Comparison of ENCODE assay signal across 14 mouse cellular contexts in genomic region chr10:91430281-91430680, GRCm38 (mm10).
DNase-seq lines count a peak whose midpoint lies in the region; ATAC-seq and TF ChIP-seq lines count a peak whose summit lies in the region.
"Had no signal": no experiment of that assay in that cellular context is flagged by ENCODE, and none has a peak within 500 bp of the region (broad histone marks: within the 10 kb centered on the region; RNA-seq: fewer than 3 reads in every experiment).

No protein-coding gene starts in this region.

- no peak for DNase-seq in gastrocnemius, adult 2 months
- DNase-seq in gastrocnemius, postnatal 14 days, result no peak
- peak; percentile 22 to 37 for DNase-seq in layer of hippocampus, adult 18-20 months (ENCODE audit: low spot score in 2 of 2)
- no peak for DNase-seq in layer of hippocampus, adult 9-10 months (ENCODE audit: low spot score)
- peak; percentile 20 to 27 for DNase-seq in right cerebral cortex, adult 2 months (ENCODE audit: low spot score in 2 of 2)
- DNase-seq in right cerebral cortex, postnatal 10 days (ENCODE audit: low spot score in 2 of 2), result no peak
- DNase-seq in ovary, postnatal 14 days (ENCODE audit: low spot score), result no peak
- DNase-seq in hindbrain, embryonic 11.5 days (ENCODE audit: low spot score), result no peak
- DNase-seq: cerebellum, adult 2 months; gastrocnemius, postnatal 25 days; right cerebral cortex, postnatal 25 days had no signal

- WGBS in hindbrain, embryonic 11.5 days, result 68% methylated on average over 5 of the region's 5 CpGs

- no peaks in the 10 kb centered on the region for H3K27me3 ChIP-seq in hindbrain, embryonic 11.5 days (ENCODE audit: control insufficient read depth, insufficient read depth, low read length)
- H3K27me3 ChIP-seq: hindbrain, embryonic 13.5 days; neural tube, embryonic 15.5 days had no signal

- H3K9ac ChIP-seq in hindbrain, embryonic 11.5 days (ENCODE audit: low read depth, low read length), result no peak overlapping the region
- H3K9ac ChIP-seq: hindbrain, embryonic 13.5 days; liver, embryonic 14.5 days; neural tube, embryonic 15.5 days had no signal

- H3K4me1 ChIP-seq in hindbrain, embryonic 11.5 days (replicated peaks; ENCODE audit: control insufficient read depth, insufficient read depth, low read length), result no peaks in the 10 kb centered on the region

- intact Hi-C loops in gastrocnemius, adult 2 months (cut with DNase I), result no loop called here
- intact Hi-C loops in gastrocnemius, postnatal 14 days (cut with DNase I; ENCODE audit: low total_unique reads), result no loop called here

- peak overlapping the region; percentile 41 for H3K4me3 ChIP-seq in gastrocnemius, adult 2 months
- no peak overlapping the region for H3K4me3 ChIP-seq in hindbrain, embryonic 11.5 days (ENCODE audit: low read depth, low read length)
- H3K4me3 ChIP-seq: hindbrain, embryonic 13.5 days; neural tube, embryonic 15.5 days had no signal

- no peak for ATAC-seq in hindbrain, embryonic 11.5 days (ENCODE audit: low FRiP score)

- TF ChIP-seq CTCF in gastrocnemius, adult 2 months (IDR thresholded peaks at IDR 0.05), result no peak

- H3K36me3 ChIP-seq in hindbrain, embryonic 11.5 days (ENCODE audit: control insufficient read depth, insufficient read depth, low read length), result no peaks in the 10 kb centered on the region
- H3K36me3 ChIP-seq: hindbrain, embryonic 13.5 days; neural tube, embryonic 15.5 days had no signal

- H3K4me2 ChIP-seq in hindbrain, embryonic 11.5 days (replicated peaks; ENCODE audit: low read depth, low read length), result no peak overlapping the region
- H3K4me2 ChIP-seq: hindbrain, embryonic 13.5 days; neural tube, embryonic 15.5 days had no signal

- peak overlapping the region; percentile 16 for H3K27ac ChIP-seq in gastrocnemius, adult 2 months
- no peak overlapping the region for H3K27ac ChIP-seq in hindbrain, embryonic 11.5 days (ENCODE audit: low read depth, low read length)
- H3K27ac ChIP-seq: hindbrain, embryonic 13.5 days; liver, embryonic 14.5 days; neural tube, embryonic 15.5 days had no signal

- H3K9me3 ChIP-seq in hindbrain, embryonic 11.5 days (ENCODE audit: control insufficient read depth, low read length), result no peaks in the 10 kb centered on the region
- H3K9me3 ChIP-seq: hindbrain, embryonic 13.5 days; neural tube, embryonic 15.5 days had no signal

Comparison
In these comparisons a context has a peak if more than half of its experiments do, and no peak if none do; other contexts are left out.
1. DNase-seq: peak in layer of hippocampus, adult 18-20 months (2 of 2) and right cerebral cortex, adult 2 months (2 of 2); none in gastrocnemius, adult 2 months (single experiment), gastrocnemius, postnatal 14 days (single experiment), layer of hippocampus, adult 9-10 months (single experiment), right cerebral cortex, postnatal 10 days (0 of 2), ovary, postnatal 14 days (single experiment) and hindbrain, embryonic 11.5 days (single experiment).